Mouse (Mus musculus) retina, postnatal 1 day (tissue): ENCODE measurements around the gene Sh2b3.

ENCODE experiments used
- DNase-seq: peaks from one replicate; pipeline ENCODE4 v3.0.0-alpha.2; 2012

Sh2b3 gene

GRCm38 (mm10) chr5:121822786-121823505 lies 14.5 kb downstream of the Sh2b3 start:
- DNase-seq: no peak

- no peak for DNase-seq
Observed at GRCm38 (mm10) chr5:121821552-121821951, 15.9 kb downstream of the Sh2b3 start.

GRCm38 (mm10) chr5:121821116-121821515 lies 16.3 kb downstream of the Sh2b3 start:
- no peak for DNase-seq

GRCm38 (mm10) chr5:121820657-121821056 lies 16.8 kb downstream of the Sh2b3 start:
- no peak for DNase-seq

- no peak for DNase-seq
Observed at GRCm38 (mm10) chr5:121820161-121820560, 17.3 kb downstream of the Sh2b3 start.

- no peak for DNase-seq
Observed at GRCm38 (mm10) chr5:121819559-121819958, 17.9 kb downstream of the Sh2b3 start.

- DNase-seq: no peak
Observed at GRCm38 (mm10) chr5:121818862-121819261, 18.6 kb downstream of the Sh2b3 start.

- no peak for DNase-seq
Observed at GRCm38 (mm10) chr5:121818401-121818800, 19.0 kb downstream of the Sh2b3 start.

- no peak for DNase-seq
Observed at GRCm38 (mm10) chr5:121817551-121817950, 19.9 kb downstream of the Sh2b3 start.

- no peak for DNase-seq
Observed at GRCm38 (mm10) chr5:121816611-121817010, 20.8 kb downstream of the Sh2b3 start.

- no peak for DNase-seq
Observed at GRCm38 (mm10) chr5:121815867-121816380, 21.5 kb downstream of the Sh2b3 start.

GRCm38 (mm10) chr5:121815067-121815466 lies 22.4 kb downstream of the Sh2b3 start:
- DNase-seq: peak; percentile 75

GRCm38 (mm10) chr5:121813744-121814143 lies 23.7 kb downstream of the Sh2b3 start:
- no peak for DNase-seq

- DNase-seq: no peak
Observed at GRCm38 (mm10) chr5:121812526-121813243, 24.8 kb downstream of the Sh2b3 start.

- no peak for DNase-seq
Observed at GRCm38 (mm10) chr5:121811485-121811931, 25.9 kb downstream of the Sh2b3 start.

- DNase-seq: no peak
Observed at GRCm38 (mm10) chr5:121810331-121811151, 26.9 kb downstream of the Sh2b3 start.

GRCm38 (mm10) chr5:121809667-121810224 lies 27.7 kb downstream of the Sh2b3 start:
- no peak for DNase-seq

GRCm38 (mm10) chr5:121808202-121808601 lies 29.2 kb downstream of the Sh2b3 start:
- no peak for DNase-seq

GRCm38 (mm10) chr5:121807186-121807585 lies 30.3 kb downstream of the Sh2b3 start:
- DNase-seq: peak; percentile 61

GRCm38 (mm10) chr5:121798447-121798846 lies 39.0 kb downstream of the Sh2b3 start:
- no peak for DNase-seq

GRCm38 (mm10) chr5:121795800-121796199 lies 41.6 kb downstream of the Sh2b3 start:
- peak; percentile 43 for DNase-seq

GRCm38 (mm10) chr5:121791026-121791425 lies 46.4 kb downstream of the Sh2b3 start:
- no peak for DNase-seq
